Mouse (Mus musculus): ENCODE data around the gene Thrsp. TPM values are rescaled to one million over a fixed set of nuclear protein-coding genes. Genes with fewer than 3 reads are reported as not detected.
A peak's percentile ranks its signal among the peaks of the same experiment; 100 is the strongest.

Gene Thrsp
- polyA plus RNA-seq, 1 experiment from 2014 or later = 2.4 TPM

GRCm38 (mm10) chr7:97420406-97420805 lies 2.9 kb upstream of the Thrsp start:
- DNase-seq (ENCODE audit: low spot score) (no peak), ATAC-seq (no peak)
- 44% methylated on average over 1 of the region's 1 CpGs for WGBS
- Histone ChIP-seq H3K27me3 (replicated peaks; ENCODE audit: insufficient read depth, low read length) (no peaks in the 10 kb centered on the region), H3K27ac (ENCODE audit: low read length) (no peak overlapping the region), H3K9me3 (ENCODE audit: low read length) (no peaks in the 10 kb centered on the region), H3K36me3 (ENCODE audit: insufficient read depth, low read length) (no peaks in the 10 kb centered on the region), H3K4me3 (ENCODE audit: low read depth, low read length) (no peak overlapping the region), H3K9ac (replicated peaks; ENCODE audit: low read depth) (no peak overlapping the region), H3K4me2 (replicated peaks; ENCODE audit: low read depth, low read length) (no peak overlapping the region), H3K4me1 (ENCODE audit: insufficient read depth, low read depth, low read length) (no peaks in the 10 kb centered on the region; the same call in 1 of the 2 replicates)
- no peak for TF ChIP-seq EP300 (IDR thresholded peaks at IDR 0.05)
- TF ChIP-seq CTCF (IDR thresholded peaks at IDR 0.05) = no peak

DNA sequence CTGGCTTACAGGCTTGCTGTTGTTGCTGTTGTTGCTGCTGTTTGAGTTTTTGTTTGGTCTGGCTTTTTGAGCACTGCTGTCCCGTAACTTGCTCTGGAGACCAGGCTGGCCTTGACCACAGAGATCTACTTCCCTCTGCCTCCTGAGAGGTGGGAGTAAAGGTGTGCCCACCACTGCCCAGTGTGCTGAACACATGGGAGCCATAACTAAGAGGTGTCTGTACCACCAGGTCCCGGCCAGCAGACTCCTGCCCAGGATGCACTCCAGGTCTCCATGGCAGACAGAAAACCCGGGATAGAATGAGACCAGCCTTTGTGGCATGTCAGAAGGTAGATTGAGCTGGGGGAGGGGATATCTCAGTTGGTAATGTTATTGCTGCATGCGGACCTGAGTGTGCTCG lies 1.6 kb upstream of the Thrsp start:
- TF ChIP-seq EP300 (IDR thresholded peaks at IDR 0.05) = no peak
- no peak for TF ChIP-seq CTCF (IDR thresholded peaks at IDR 0.05)
- Histone ChIP-seq H3K9ac (replicated peaks; ENCODE audit: low read depth) (no peak overlapping the region), H3K9me3 (ENCODE audit: low read length) (no peaks in the 10 kb centered on the region), H3K27me3 (replicated peaks; ENCODE audit: insufficient read depth, low read length) (no peaks in the 10 kb centered on the region), H3K4me3 (ENCODE audit: low read depth, low read length) (no peak overlapping the region), H3K4me2 (replicated peaks; ENCODE audit: low read depth, low read length) (no peak overlapping the region), H3K36me3 (ENCODE audit: insufficient read depth, low read length) (no peaks in the 10 kb centered on the region), H3K4me1 (ENCODE audit: insufficient read depth, low read depth, low read length) (no peaks in the 10 kb centered on the region; the same call in 1 of the 2 replicates), H3K27ac (ENCODE audit: low read length) (no peak overlapping the region)
- 77% methylated on average over 5 of the region's 5 CpGs for WGBS
- DNase-seq (ENCODE audit: low spot score) (no peak), ATAC-seq (no peak)

DNA sequence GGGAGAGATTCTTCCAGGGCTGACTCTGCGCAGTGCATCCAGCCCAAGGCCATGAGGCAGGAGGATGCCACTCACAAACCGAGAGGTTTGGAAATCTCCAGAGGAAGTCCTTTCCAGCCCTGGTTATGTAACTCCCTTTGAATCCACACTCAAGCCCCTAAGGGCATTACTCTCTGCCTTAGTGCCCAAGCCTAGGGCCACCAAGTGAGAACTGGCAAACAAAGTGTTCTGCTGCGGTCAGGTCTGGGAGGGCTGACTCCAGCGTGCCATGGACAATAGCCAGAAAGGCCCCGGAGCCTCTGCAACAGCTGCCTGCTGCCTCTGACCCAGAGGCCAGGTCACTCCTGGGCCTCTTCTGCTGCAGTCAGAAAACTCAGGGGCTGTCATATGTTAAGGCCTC lies 1.2 kb upstream of the Thrsp start:
- TF ChIP-seq EP300 (IDR thresholded peaks at IDR 0.05) (no peak), CTCF (IDR thresholded peaks at IDR 0.05) (no peak)
- no peak overlapping the region for H3K4me3 ChIP-seq (ENCODE audit: low read depth, low read length)
- H3K4me1 ChIP-seq (ENCODE audit: insufficient read depth, low read depth, low read length) = no peaks in the 10 kb centered on the region; the same call in 1 of the 2 replicates
- peak; percentile 59 for DNase-seq (ENCODE audit: low spot score)
- H3K36me3 ChIP-seq (ENCODE audit: insufficient read depth, low read length) = no peaks in the 10 kb centered on the region
- WGBS = 49% methylated on average over 5 of the region's 5 CpGs
- H3K27me3 ChIP-seq (replicated peaks; ENCODE audit: insufficient read depth, low read length) = no peaks in the 10 kb centered on the region
- peak; percentile 52 for ATAC-seq
- H3K9me3 ChIP-seq (ENCODE audit: low read length) = no peaks in the 10 kb centered on the region
- H3K27ac ChIP-seq (ENCODE audit: low read length) = no peak overlapping the region
- no peak overlapping the region for H3K4me2 ChIP-seq (replicated peaks; ENCODE audit: low read depth, low read length)
- no peak overlapping the region for H3K9ac ChIP-seq (replicated peaks; ENCODE audit: low read depth)

- Histone ChIP-seq H3K4me2 (replicated peaks; ENCODE audit: low read depth, low read length) (no peak overlapping the region), H3K4me3 (ENCODE audit: low read depth, low read length) (no peak overlapping the region), H3K9me3 (ENCODE audit: low read length) (no peaks in the 10 kb centered on the region), H3K4me1 (ENCODE audit: insufficient read depth, low read depth, low read length) (no peaks in the 10 kb centered on the region), H3K27me3 (replicated peaks; ENCODE audit: insufficient read depth, low read length) (no peaks in the 10 kb centered on the region), H3K36me3 (ENCODE audit: insufficient read depth, low read length) (no peaks in the 10 kb centered on the region), H3K27ac (ENCODE audit: low read length) (no peak overlapping the region), H3K9ac (replicated peaks; ENCODE audit: low read depth) (no peak overlapping the region)
- no peak for ATAC-seq
- no peak for DNase-seq (ENCODE audit: low spot score)
- 86% methylated on average over 4 of the region's 4 CpGs for WGBS
- no peak for TF ChIP-seq EP300 (IDR thresholded peaks at IDR 0.05)
- TF ChIP-seq CTCF (IDR thresholded peaks at IDR 0.05) = no peak
Observed at GRCm38 (mm10) chr7:97416473-97416872, 1.1 kb downstream of the Thrsp start.

GRCm38 (mm10) chr7:97414915-97415687 lies 2.4 kb downstream of the Thrsp start:
- H3K27me3 ChIP-seq (replicated peaks; ENCODE audit: insufficient read depth, low read length) = no peaks in the 10 kb centered on the region
- H3K27ac ChIP-seq (ENCODE audit: low read length) = no peak overlapping the region
- no peak for TF ChIP-seq CTCF (IDR thresholded peaks at IDR 0.05)
- no peaks in the 10 kb centered on the region for H3K9me3 ChIP-seq (ENCODE audit: low read length)
- ATAC-seq (no peak), DNase-seq (ENCODE audit: low spot score) (no peak)
- H3K4me2 ChIP-seq (replicated peaks; ENCODE audit: low read depth, low read length) = no peak overlapping the region
- no peak overlapping the region for H3K4me3 ChIP-seq (ENCODE audit: low read depth, low read length)
- 48% methylated on average over 9 of the region's 9 CpGs for WGBS
- no peak overlapping the region for H3K9ac ChIP-seq (replicated peaks; ENCODE audit: low read depth)
- H3K36me3 ChIP-seq (ENCODE audit: insufficient read depth, low read length) = peaks cover 6% of the 10 kb centered on the region; the same call in 1 of the 2 replicates
- no peaks in the 10 kb centered on the region for H3K4me1 ChIP-seq (ENCODE audit: insufficient read depth, low read depth, low read length)

- WGBS = 39% methylated on average over 1 of the region's 1 CpGs
- Histone ChIP-seq H3K4me1 (ENCODE audit: insufficient read depth, low read depth, low read length) (no peaks in the 10 kb centered on the region), H3K4me2 (replicated peaks; ENCODE audit: low read depth, low read length) (no peak overlapping the region), H3K27ac (ENCODE audit: low read length) (no peak overlapping the region), H3K9ac (replicated peaks; ENCODE audit: low read depth) (no peak overlapping the region), H3K27me3 (replicated peaks; ENCODE audit: insufficient read depth, low read length) (no peaks in the 10 kb centered on the region), H3K4me3 (ENCODE audit: low read depth, low read length) (no peak overlapping the region), H3K9me3 (ENCODE audit: low read length) (no peaks in the 10 kb centered on the region), H3K36me3 (ENCODE audit: insufficient read depth, low read length) (peaks cover 13% of the 10 kb centered on the region; the same call in 1 of the 2 replicates)
- TF ChIP-seq CTCF (IDR thresholded peaks at IDR 0.05) (no peak), EP300 (IDR thresholded peaks at IDR 0.05) (no peak)
- no peak for ATAC-seq
- DNase-seq (ENCODE audit: low spot score) = no peak
Observed at GRCm38 (mm10) chr7:97414426-97414825, 3.1 kb downstream of the Thrsp start.
